Mouse (Mus musculus) 3134 (cell line): ENCODE data around the gene Atp4b.

ENCODE experiments used
- DNase-seq: peaks from one replicate; pipeline ENCODE4 v3.0.0-alpha.2; 2011; ENCODE audit warnings: low spot score; ENCODE audit not compliant: insufficient read length; ENCODE audit errors: extremely low read depth

The Atp4b gene

DNA sequence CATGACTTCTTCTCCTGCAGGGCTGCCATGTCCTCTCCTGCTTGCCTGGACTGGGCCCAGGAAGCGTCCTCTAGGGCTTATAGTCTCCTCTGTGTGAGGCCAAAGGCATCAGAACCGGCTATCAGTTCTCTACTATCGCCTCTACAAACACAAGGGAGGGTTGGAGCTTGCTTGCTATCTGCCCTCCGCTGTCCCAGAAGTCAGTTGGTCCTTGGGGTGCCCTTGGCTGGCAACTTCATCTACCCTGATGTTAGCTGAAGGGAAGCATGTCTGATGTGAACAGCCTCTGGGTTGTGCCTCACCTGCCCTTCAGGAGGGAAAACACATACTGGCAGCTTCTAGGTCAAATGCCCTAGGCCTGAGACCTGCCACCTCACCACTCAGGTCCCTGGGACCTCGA, at the start of gene Atp4b:
Gene Atp4b (minus strand): TSS at position 101 of the 400 bp plus-strand sequence.
- DNase-seq = no peak

- no peak for DNase-seq
Measured at GRCm38 (mm10) chr8:13442152-13442551, 45.5 kb upstream of the Atp4b start.

DNA sequence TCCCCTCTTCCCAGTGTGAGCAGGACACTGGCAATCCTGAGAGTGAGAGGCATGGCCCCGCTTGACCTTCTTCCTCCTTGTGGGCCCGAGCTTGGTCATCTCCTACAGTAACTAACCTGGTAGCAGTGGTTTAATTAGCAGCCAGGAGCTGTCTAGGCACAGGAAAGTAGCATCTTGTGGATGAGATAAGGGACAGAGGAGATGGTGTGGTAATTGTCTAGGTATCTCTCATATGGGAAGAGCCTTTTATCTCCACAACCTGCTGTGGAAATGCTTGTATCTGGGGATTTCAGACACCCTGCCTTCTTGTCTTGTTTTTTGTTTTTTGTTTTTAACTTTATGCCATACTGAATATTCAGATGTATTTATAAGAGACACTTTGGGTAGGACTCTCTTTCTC, 40.9 kb upstream of the Atp4b start:
- no peak for DNase-seq

DNA sequence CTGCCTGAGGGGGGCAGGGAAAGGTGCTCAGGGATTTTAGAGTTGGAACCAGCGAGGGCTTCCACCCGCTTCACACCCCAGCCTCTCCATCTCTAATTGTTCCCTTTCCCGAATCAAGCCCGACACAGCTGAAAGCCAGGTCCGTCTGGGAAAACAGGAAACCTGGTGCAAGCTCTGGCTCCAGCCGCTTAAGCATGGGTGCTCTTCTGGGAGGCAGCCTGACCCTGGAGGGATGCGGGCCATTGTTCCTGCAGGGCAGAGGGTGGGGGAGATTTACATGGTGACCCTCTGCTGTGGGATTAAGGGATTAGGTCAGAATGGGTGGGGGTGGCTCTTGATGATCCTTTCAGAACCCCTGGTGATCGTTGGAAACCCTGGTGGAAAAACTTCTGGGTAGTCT, 39.4 kb upstream of the Atp4b start:
- no peak for DNase-seq

- DNase-seq = no peak
Measured at GRCm38 (mm10) chr8:13434889-13435288, 38.3 kb upstream of the Atp4b start, which contains the start of gene Tmem255b. Gene Tmem255b (plus strand): TSS chr8:13435189.

- no peak for DNase-seq
Measured at GRCm38 (mm10) chr8:13433130-13433529, 36.5 kb upstream of the Atp4b start.

DNA sequence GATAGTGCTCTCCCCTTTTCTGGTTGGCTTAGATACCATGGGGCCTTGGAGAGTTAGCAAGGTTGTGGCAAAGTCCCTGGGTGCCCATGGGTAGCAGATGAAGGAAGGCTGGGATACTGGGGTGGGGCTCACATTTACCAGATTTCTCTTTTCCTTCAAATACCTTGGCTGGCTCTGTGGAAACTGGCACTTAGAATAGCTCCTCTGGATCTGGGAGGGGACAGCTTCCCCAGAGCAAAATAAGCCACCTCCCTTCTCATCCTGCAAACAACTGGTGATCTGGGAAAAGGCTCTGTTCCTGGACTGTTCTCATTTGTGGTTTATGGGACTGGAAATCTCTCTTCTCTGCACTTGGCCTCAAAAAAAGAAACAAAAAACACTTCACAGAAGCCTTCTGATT, 34.2 kb upstream of the Atp4b start:
- no peak for DNase-seq

DNA sequence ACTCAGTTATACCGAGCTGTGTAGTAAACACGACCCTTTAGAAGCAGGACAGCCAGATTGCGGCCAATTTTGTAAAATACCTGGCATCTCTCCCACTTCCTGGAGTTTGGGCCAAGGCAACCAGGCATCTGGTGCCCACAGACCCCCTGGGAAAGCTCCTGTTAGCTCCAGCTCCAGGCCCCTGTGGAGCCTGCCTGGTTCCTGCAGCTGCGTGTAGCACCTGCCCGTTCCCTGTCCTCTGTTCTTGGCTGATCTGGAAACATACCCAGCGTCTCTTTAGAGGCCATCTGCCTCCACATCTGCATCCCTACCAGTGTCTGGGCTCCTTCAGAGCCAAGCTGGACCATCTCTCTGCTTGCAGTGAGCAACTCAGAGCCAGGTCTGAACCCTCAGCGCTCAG, 33.8 kb upstream of the Atp4b start:
- no peak for DNase-seq

GRCm38 (mm10) chr8:13428156-13428555, 31.5 kb upstream of the Atp4b start:
- no peak for DNase-seq

DNA sequence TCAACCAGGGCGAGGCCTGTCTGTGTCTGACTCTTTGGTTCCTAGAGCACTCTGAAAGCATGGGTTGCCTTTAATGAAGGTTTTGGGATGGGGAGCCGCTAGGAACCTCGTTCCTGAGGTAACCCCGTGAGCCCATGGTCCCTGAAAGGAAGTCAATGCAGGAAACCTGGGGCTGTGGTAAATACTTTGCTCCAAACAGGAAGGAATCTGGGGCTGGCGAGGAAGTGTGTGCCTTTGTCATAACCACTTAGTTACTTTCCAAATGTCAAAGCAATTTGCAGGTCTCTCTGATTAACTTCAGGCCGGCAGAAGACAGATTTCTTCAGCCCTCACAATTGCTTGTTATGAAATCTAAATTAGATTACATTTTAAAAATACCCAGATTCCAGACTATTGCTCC, 30.7 kb upstream of the Atp4b start:
- DNase-seq = no peak

- DNase-seq = no peak
Measured at GRCm38 (mm10) chr8:13420970-13421369, 24.3 kb upstream of the Atp4b start.

GRCm38 (mm10) chr8:13419111-13419639, 22.6 kb upstream of the Atp4b start:
- DNase-seq = no peak

DNA sequence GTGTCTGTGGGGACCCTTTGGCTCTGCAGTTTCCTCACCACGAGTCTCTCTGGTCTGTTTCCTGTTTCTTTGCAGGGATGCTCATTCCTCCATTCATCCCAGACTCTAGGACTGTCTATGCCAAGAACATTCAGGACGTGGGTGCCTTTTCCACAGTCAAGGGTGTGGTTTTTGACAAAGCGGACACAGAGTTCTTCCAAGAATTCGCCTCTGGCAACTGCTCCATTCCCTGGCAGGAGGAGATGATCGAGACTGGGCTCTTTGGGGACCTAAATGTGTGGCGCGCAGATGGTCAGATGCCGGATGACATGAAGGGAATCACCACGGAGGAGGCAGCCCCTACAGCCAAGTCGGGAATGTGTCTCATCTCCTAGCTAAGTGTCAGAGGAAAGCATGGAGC, 19.3 kb upstream of the Atp4b start:
- no peak for DNase-seq

GRCm38 (mm10) chr8:13413823-13414390, 17.3 kb upstream of the Atp4b start:
- no peak for DNase-seq

GRCm38 (mm10) chr8:13412891-13413558, 16.4 kb upstream of the Atp4b start:
- peak; percentile 40 for DNase-seq

- peak; percentile 38 for DNase-seq
Measured at GRCm38 (mm10) chr8:13411597-13411996, 15.0 kb upstream of the Atp4b start.

GRCm38 (mm10) chr8:13406011-13406410, 9.4 kb upstream of the Atp4b start:
- DNase-seq = no peak

GRCm38 (mm10) chr8:13404666-13405131, 8.1 kb upstream of the Atp4b start, which contains the start of gene Grk1:
Gene Grk1 (plus strand): TSS chr8:13405081.
- DNase-seq = no peak

- DNase-seq = no peak
Measured at GRCm38 (mm10) chr8:13403517-13403916, 6.9 kb upstream of the Atp4b start.

- no peak for DNase-seq
Measured at GRCm38 (mm10) chr8:13393869-13394268, 2.8 kb downstream of the Atp4b start.

DNA sequence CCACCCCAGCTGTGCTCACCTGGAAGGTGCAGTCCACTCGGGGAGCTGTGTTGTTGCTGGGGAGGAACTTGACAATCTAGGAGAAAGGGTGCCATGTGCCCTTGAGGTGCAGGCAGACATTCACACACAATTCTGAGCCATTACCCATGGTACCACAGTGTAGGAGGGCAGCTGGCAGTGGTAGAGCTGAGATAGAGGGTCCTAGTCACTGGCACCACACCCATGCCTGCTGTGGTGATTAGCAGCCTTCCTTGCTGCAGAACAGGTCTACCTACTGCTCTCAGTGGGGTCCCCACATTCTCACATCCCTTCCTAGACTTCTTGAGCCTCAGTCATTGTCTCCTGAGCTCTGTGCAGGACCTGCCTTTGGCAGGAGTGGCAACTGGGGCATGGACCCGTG, 7.9 kb downstream of the Atp4b start:
- no peak for DNase-seq

GRCm38 (mm10) chr8:13387728-13388127, 8.9 kb downstream of the Atp4b start:
- DNase-seq = no peak
